Mouse (Mus musculus) ES-Bruce4 (cell line): Measurements from ENCODE around the gene Agbl5.

Experiments used
- CTCF ChIP-seq: IDR thresholded peaks from one replicate; pipeline ENCODE4 v1.8.1; 2011; ENCODE audit warnings: low read depth, low read length
- EP300 ChIP-seq: IDR thresholded peaks from 2 replicates; pipeline ENCODE4 v1.6.1; 2011; ENCODE audit warnings: low read depth, low read length; ENCODE audit not compliant: insufficient read depth
- POLR2A ChIP-seq: IDR thresholded peaks from one replicate; pipeline ENCODE4 v1.8.1; 2011; ENCODE audit warnings: low read length; ENCODE audit not compliant: insufficient read depth

GRCm38 (mm10) chr5:30915974-30916433 lies 27.5 kb downstream of the Agbl5 start:
- TF ChIP-seq CTCF (peak; percentile 26), POLR2A (no peak), EP300 (no peak)
